Mouse (Mus musculus) heart, postnatal 0 days (tissue): ENCODE results near the gene Macrod1. TPM values are rescaled to one million over a fixed set of nuclear protein-coding genes. Genes with fewer than 3 reads are reported as not detected.

Experiments used
- ATAC-seq: fragments of 200-750 bp; cut with Nextera tagmentation; 2 replicates; pipeline ENCODE4 v1.8.0; 2017; ENCODE audit warnings: low read depth, moderate number of reproducible peaks, moderate library complexity; ENCODE audit not compliant: insufficient read depth
- DNase-seq: peaks from one replicate; pipeline ENCODE4 v3.0.0-alpha.2; 2016; ENCODE audit warnings: low spot score
- H3K27ac ChIP-seq: fragments of 300-500 bp; sonication (generic); 2 replicates; pipeline ENCODE4 v1.5.1; 2014; ENCODE audit warnings: low read depth, mild to moderate bottlenecking
- H3K27me3 ChIP-seq: fragments of 300-500 bp; sonication (generic); 2 replicates; pipeline ENCODE4 v1.6.1; 2014; ENCODE audit warnings: low read length, mixed read lengths; ENCODE audit not compliant: control insufficient read depth, insufficient read depth
- H3K36me3 ChIP-seq: fragments of 300-500 bp; sonication (generic); replicated peaks from 2 replicates; pipeline ENCODE4 v1.6.1; 2014; ENCODE audit warnings: low read length, mixed read lengths; ENCODE audit not compliant: control insufficient read depth, insufficient read depth
- H3K4me1 ChIP-seq: fragments of 300-500 bp; sonication (generic); 2 replicates; pipeline ENCODE4 v1.6.1; 2014; ENCODE audit warnings: antibody characterized with exemption; ENCODE audit not compliant: control insufficient read depth, insufficient read depth
- H3K4me2 ChIP-seq: fragments of 300-500 bp; sonication (generic); 2 replicates; pipeline ENCODE4 v1.6.1; 2014; ENCODE audit warnings: low read depth, mild to moderate bottlenecking, low read length, moderate library complexity
- H3K4me3 ChIP-seq: fragments of 300-500 bp; sonication (generic); 2 replicates; pipeline ENCODE4 v1.5.1; 2014; ENCODE audit warnings: low read depth, low read length
- H3K9ac ChIP-seq: fragments of 300-500 bp; sonication (generic); replicated peaks from 2 replicates; pipeline ENCODE4 v1.6.1; 2014; ENCODE audit warnings: low read depth, low read length, mixed read lengths
- H3K9me3 ChIP-seq: fragments of 300-500 bp; sonication (generic); replicated peaks from 2 replicates; pipeline ENCODE4 v1.6.1; 2016; ENCODE audit warnings: low read length; ENCODE audit not compliant: control insufficient read depth
- CTCF ChIP-seq: IDR thresholded peaks from 2 replicates; pipeline ENCODE4 v1.5.1; 2016; ENCODE audit warnings: antibody characterized with exemption, control low read depth, low read depth
- EP300 ChIP-seq: IDR thresholded peaks from 2 replicates; pipeline ENCODE4 v1.6.1; 2016; ENCODE audit warnings: antibody characterized with exemption, low read depth
- WGBS: fragments of 180-500 bp; shearing (Covaris S2); extraction: QIAGEN DNeasy Blood & Tissue Kit; methylation state at CpG from one replicate; pipeline ENCODE4 v1.1.7; 2014; 5-methylcytosine and 5-hydroxymethylcytosine counted together
- polyA plus RNA-seq: library from polyadenylated mRNA; unstranded; fragments of >200 nt; fragmentation: Nextera tagmentation; extraction: Ambion mirVana; gene quantifications from 2 replicates; pipeline ENCODE4 v1.2.1, GENCODE M21; 2015
- total RNA-seq: library from RNA; depleted of rRNA; stranded (reverse); fragments of >200 nt; gene quantifications from 2 replicates; pipeline ENCODE4 v1.2.3, GENCODE M21; 2014; ENCODE audit warnings: low replicate concordance

The Macrod1 gene
- total and polyA plus RNA-seq, 2 experiments from 2014 or later, result 113 to 122 TPM

- TF ChIP-seq EP300 (no peak), CTCF (no peak)
- DNase-seq (no peak), ATAC-seq (no peak)
- H3K9ac ChIP-seq, result no peak overlapping the region
- WGBS, result 76% methylated on average over 1 of the region's 1 CpGs
- no peak overlapping the region for H3K27ac ChIP-seq
- no peak overlapping the region for H3K4me3 ChIP-seq
- no peaks in the 10 kb centered on the region for H3K9me3 ChIP-seq
- H3K4me1 ChIP-seq, result peaks cover 29% of the 10 kb centered on the region
- H3K4me2 ChIP-seq, result no peak overlapping the region
- no peaks in the 10 kb centered on the region for H3K36me3 ChIP-seq
- no peaks in the 10 kb centered on the region for H3K27me3 ChIP-seq
These were observed 69.6 kb downstream of the Macrod1 start for GRCm38 (mm10) chr19:7126209-7126608.

- Histone ChIP-seq H3K36me3 (no peaks in the 10 kb centered on the region), H3K4me2 (no peak overlapping the region), H3K4me1 (peaks cover 22% of the 10 kb centered on the region), H3K27me3 (no peaks in the 10 kb centered on the region), H3K4me3 (no peak overlapping the region), H3K27ac (no peak overlapping the region), H3K9me3 (no peaks in the 10 kb centered on the region), H3K9ac (no peak overlapping the region)
- ATAC-seq, result no peak
- no peak for TF ChIP-seq CTCF
- no peak for TF ChIP-seq EP300
- 79% methylated on average over 2 of the region's 2 CpGs for WGBS
- DNase-seq, result no peak
These were observed 70.3 kb downstream of the Macrod1 start for GRCm38 (mm10) chr19:7126933-7127332.

GRCm38 (mm10) chr19:7128551-7129475, 72.2 kb downstream of the Macrod1 start:
- no peaks in the 10 kb centered on the region for H3K27me3 ChIP-seq
- H3K4me2 ChIP-seq, result no peak overlapping the region
- WGBS, result 62% methylated on average over 19 of the region's 19 CpGs
- H3K4me3 ChIP-seq, result no peak overlapping the region
- no peak overlapping the region for H3K27ac ChIP-seq
- H3K36me3 ChIP-seq, result no peaks in the 10 kb centered on the region
- TF ChIP-seq CTCF (no peak), EP300 (no peak)
- DNase-seq (no peak), ATAC-seq (no peak)
- H3K4me1 ChIP-seq, result peaks cover 21% of the 10 kb centered on the region
- H3K9ac ChIP-seq, result no peak overlapping the region
- no peaks in the 10 kb centered on the region for H3K9me3 ChIP-seq

GRCm38 (mm10) chr19:7130317-7130716, 73.7 kb downstream of the Macrod1 start:
- peak; percentile 45 for ATAC-seq
- no peak overlapping the region for H3K4me2 ChIP-seq
- TF ChIP-seq EP300, result no peak
- TF ChIP-seq CTCF, result no peak
- H3K27me3 ChIP-seq, result no peaks in the 10 kb centered on the region
- no peak overlapping the region for H3K9ac ChIP-seq
- no peaks in the 10 kb centered on the region for H3K9me3 ChIP-seq
- peaks cover 34% of the 10 kb centered on the region for H3K4me1 ChIP-seq
- 22% methylated on average over 11 of the region's 11 CpGs for WGBS
- no peak for DNase-seq
- H3K4me3 ChIP-seq, result no peak overlapping the region
- no peaks in the 10 kb centered on the region for H3K36me3 ChIP-seq
- 0 out of 2 replicates have a peak overlapping the region, but pooled peaks have one; percentile 31 for H3K27ac ChIP-seq

GRCm38 (mm10) chr19:7133436-7133835, 76.8 kb downstream of the Macrod1 start:
- Histone ChIP-seq H3K4me1 (peaks cover 55% of the 10 kb centered on the region), H3K27ac (no peak overlapping the region), H3K9ac (no peak overlapping the region), H3K36me3 (no peaks in the 10 kb centered on the region), H3K4me2 (no peak overlapping the region), H3K27me3 (0 out of 2 replicates have a peak, but pooled peaks cover 3% of the 10 kb centered on the region), H3K4me3 (no peak overlapping the region), H3K9me3 (no peaks in the 10 kb centered on the region)
- no peak for ATAC-seq
- WGBS, result 86% methylated on average over 9 of the region's 9 CpGs
- TF ChIP-seq EP300 (no peak), CTCF (no peak)
- DNase-seq, result no peak
